Mouse (Mus musculus) thymus, postnatal 10 days (tissue): ENCODE data around the gene Med25.

Experiments
- DNase-seq, 2 experiments: peaks; one replicate each; pipeline ENCODE4 v3.0.0; 2021; ENCODE audit warnings: low spot score in 2 of 2

Gene Med25

DNA sequence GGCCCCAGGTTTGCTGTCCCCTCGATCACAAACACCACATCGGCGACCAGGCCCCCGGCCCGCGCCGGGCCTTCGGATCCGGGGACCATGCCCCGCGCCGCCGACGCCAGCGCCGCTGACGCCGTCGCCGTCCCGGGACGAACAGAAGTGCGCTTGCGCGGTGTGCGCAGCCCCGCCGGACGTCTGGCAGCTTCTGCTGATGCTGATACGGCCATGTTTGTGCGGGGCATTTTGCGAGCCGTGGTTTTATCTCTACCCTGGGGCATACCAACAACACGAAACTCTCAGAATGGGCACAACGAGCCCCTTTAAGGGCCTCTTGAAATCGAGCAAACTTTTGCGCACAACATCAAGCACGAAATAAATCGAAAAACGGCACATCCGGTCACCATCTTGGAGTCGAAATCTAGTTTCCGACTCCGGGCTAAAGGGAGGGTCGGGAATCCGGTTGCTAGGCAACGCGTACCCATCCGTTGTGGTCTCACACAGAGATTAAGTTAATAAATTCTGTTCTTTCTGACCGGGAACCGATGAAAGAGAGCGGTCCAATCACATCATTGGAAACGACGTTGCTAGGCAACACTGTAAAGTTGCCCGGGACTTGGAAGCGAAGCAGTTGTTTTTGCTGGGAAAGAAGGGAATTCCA, at the start of gene Med25:
Gene Med25, minus strand, starts transcription at position 437 of the 646 bp plus-strand sequence.
- DNase-seq = peak; percentile 81 to 82

DNA sequence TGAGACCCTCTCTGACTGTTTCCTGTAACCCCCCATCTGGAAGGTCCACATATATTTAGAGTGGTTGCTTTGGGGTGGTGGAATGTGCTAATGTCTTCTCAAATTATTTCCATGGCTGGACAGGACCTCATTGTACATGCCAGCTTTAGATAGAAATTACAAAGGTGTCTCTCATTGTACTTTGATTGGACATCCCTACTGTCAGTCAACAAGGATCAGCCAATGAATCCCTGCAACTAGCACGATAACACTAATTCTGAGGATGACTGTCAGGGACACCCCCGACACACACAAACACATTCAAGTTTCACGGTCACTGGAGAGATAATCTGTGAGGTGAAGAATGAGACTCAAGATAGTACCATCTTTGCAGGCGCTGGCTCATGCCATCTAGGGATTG, 46.2 kb upstream of the Med25 start:
- DNase-seq = no peak

DNA sequence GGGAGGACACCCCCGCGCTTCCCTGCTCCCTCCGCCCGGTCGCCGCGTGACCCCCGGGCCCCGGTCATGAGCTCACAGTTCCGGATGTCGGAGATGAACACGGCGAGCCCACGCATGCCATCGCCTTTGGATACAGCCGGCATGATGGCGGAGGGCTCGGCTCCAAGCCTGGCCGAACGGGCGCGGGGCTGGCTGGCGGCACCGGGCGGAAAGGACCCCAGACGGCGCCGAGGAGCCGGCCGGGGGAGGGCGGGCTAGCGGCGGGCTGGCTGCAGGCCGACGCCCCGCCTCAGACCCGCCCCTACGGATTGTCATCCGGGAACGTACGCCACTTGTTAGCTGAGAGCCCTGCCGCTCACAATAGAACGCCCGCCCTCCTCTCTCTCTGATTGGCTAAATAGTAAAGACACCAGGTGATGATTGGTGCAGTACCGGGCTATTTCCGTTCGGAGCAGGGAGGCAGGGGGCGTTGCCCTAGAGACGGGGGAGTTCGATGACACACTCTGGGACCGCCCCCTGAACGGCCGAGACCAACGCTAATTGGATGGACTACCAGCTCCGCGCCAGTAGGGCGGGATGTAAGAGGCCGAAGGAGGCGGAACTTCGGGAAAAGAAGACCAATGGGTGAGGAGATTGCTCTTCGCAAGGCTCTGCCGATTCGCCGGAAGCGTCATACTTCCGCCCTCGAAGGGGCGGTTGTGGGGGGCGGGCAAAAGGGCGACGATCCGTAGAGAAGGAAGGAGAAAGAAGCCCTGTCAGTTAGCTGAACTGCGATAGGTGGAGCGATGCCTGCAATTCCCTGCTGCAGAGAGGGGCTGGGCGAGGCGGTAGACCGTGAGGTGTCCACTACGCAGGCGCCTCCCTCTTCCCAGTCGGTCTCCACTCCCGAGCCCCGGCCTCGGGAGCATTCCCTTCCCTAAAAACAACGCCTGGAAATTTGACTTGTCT, 37.0 kb upstream of the Med25 start, which contains the start of gene Ap2a1:
Gene Ap2a1, minus strand, starts transcription at position 293 of the 948 bp plus-strand sequence.
- peak; percentile 99 to 100 for DNase-seq

DNA sequence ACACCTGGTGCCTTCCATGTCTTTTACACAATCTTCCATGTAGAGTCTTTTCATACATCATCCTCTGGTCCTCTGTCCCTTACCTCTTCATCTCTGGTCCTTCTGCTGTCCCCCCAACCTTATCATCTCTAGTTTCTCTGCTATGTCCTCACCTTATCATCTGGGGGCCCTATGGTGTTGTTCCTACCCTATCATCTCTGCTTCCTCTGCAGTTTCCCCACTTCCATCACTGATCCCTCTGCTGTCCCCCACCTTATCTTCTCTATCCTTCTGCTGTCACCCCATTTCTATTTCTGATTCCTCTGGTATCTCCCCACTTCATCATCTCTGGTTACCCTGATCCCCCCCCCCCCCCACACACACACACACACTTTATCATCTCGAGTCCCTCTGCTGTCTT, 36.1 kb upstream of the Med25 start:
- no peak for DNase-seq

DNA sequence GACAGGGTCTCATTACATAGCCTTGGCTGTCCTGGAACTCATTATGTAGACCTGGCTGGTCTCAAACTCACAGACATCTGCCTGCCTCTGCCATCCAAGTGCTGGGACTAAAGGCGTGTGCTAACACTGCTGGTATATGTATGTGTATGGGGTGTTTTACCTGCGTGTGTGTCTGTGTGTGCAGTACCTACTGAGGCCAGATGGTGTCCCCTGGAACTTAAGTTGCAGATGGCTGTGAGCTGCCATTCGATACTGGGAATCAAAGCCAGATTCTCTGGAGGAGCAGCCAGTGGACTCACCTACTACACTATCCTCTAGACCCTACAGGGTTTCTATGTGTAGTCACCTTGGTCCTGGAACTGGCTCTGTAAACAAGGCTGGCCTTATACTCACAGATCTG, 33.0 kb upstream of the Med25 start:
- no peak for DNase-seq

DNA sequence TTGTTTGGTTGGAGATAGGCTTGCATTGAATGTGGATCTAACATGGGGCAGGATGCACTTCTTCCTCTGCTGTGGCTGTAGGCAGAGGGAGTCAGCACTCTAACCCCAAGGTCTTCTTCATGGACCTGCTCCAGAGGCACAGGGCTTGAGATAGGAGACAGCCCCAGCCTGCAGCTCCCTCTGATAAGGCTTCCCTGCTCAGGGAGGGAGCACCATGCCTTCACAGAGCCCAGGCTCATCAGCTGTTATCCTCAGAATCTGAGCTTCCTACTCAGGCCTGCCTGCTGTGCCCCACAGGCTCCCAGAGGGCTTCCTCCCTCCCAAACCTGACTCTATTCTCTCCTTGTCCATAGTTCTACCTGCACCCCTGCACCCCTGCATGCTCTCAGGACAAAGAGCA, 30.0 kb upstream of the Med25 start:
- DNase-seq = no peak

DNA sequence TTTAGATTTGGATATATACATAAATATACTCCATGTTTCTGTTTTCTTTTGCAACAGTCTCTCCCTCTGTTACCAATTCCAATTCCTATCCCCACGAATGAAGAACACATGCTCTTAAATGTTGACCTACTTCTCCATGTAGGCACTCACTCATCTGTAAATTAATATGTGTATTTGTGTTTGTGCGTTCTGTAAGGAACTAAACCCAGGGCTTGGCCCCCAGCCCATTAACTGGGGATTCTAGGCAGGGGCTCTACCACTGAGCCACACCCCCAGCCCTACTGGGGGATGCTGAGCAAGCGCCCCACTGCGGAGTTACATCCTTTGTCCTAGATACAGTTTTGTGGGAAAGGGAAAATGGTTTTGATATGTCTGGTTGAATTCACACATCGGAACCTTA, 26.6 kb upstream of the Med25 start:
- no peak for DNase-seq

DNA sequence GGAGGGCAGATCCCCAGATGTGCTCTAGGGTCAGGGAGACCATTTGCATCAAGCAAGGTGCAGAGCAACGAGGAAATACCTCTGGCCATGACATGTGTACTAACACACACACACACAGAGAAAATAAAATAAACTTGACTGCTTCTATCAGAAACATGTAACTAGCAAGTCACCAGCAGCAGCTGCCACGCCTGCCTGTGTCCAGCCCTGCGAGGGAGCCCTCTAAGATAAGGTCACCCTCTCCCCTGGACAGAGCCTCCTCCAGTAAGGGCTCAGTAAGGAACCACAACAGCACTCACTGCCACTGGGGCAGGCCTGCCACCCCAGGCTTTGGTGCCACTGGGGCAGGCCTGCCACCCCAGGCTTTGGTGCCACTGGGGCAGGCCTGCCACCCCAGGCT, 25.7 kb upstream of the Med25 start:
- DNase-seq = no peak

DNA sequence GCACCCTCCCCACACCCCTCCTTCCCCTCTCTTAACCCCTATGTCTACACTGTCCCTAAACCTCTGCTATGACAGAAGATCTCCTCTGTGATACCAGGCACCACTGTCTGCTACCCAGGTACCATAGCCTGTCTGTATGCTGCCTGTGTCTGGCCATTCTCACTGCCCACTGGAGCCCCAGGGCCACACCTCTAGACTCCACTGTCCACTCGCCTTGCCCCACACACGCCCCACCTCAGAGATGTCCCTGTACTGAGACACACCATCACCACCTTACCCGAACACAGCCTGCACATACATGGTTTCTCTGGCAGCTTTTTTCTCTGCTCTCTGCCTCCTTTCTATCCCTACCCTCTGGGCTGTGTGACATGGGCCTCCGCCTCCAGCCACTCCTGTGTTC, 24.4 kb upstream of the Med25 start:
- no peak for DNase-seq

DNA sequence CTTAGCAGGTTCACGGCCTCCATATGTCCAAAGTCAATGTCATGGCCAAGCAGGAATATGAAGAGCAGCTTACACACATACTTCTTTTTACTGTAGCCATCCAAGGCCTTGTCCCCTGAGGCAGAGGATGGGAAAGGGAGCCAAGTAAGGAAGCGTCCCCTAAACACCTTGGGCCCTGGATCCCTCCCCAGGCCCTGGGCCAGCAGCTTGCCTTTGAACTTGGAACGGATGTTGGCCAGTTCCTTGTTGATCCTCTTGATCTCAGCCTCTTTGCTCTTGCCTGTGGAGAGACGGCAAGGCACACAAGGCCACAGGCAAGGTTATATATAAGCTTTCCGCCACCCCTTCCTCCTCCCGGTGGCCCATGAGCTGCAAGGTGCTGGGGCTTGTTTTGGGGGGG, 23.7 kb upstream of the Med25 start:
- DNase-seq = no peak

DNA sequence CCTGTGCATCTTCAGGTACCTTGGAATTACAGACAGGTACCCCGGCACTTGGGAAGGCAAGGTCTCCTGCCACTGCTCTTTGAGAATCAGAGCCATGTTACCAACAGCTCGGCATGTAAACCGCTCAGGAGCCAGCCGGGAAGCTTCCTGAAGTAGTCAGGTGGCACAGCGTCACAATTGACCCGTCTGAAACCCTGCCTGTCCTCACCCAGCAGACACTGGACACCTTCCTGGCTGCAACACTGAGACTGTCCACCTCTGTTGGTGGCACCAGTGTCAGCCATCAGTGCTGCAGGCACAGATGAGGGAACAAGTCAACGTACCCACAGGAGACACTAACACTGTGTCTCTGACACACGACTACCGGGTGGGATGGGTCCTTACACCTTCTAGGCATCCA, 22.8 kb upstream of the Med25 start:
- no peak for DNase-seq

DNA sequence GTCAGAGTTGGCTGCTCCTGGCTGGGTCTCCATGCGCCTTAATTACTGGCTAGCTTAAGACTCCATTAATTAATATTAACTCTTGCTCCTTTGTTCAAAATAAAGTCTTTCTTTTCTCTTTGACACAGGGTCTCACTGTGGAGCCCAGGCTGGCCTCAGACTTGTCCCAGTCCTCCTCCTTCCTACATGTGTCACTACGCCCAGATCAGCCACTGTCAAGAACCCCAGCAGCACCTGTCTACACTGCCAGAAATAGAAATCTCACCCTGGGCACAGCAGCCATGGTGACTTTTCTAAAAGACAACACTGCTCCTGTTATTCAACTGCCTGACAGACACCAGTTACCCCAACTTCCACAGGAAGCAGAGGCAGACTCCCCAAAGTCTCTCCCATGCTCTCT, 21.9 kb upstream of the Med25 start:
- DNase-seq = no peak

DNA sequence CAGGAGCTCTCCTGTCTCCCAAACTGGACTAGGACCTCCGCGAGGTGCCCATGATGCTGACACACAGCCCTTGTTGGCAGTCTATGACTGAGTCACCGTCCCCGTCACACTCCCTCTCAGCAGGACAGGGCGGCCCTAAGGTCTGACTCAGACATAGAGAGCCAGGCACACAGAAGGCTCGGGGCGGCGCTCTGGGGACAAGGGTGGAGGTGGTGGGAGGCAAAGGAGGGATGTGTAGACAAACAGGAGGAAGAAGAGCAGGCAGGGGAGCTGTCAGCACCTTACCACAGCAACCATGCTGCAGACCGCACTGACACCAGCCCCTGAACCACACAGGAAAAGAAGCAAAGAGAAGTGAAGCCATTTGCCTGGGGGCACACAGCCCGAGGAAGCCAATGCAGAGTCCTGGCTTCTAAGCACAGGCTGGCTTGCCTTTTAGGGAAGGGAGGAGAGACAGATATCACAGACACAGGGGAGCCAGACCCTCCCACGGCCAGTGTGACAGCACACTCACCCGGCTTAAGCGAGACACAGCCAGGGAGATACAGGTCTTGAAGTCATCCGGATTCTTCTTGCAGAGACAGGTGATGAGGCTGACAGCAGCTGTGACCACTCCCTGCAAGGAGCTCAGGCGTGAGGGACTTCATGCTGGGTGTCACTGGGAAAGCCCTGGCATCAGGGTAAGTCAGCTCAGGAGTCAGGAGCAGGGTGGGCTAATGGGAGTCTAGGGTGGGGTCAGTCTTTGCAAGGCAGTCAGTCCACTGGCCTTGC, 16.4 kb upstream of the Med25 start:
- DNase-seq = no peak

DNA sequence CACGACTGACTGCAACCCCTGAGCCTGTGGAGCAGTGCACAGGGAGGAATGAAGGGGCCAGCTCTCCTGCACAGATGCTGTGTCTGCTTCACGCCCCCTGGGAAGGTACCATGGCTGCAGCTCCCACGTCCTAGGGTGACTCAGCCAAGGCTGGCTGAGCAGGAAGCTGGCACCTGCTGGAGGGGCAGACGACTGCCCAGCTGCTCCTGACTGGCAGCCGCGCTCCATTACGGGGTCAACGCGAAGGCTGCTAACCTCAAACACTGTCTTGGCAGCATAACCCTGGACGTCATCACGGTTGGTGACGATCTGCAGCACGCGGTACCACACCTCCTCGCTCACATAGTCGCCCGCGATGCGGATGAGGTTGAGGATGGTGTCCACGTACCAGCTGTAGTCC, 12.9 kb upstream of the Med25 start:
- DNase-seq = no peak

DNA sequence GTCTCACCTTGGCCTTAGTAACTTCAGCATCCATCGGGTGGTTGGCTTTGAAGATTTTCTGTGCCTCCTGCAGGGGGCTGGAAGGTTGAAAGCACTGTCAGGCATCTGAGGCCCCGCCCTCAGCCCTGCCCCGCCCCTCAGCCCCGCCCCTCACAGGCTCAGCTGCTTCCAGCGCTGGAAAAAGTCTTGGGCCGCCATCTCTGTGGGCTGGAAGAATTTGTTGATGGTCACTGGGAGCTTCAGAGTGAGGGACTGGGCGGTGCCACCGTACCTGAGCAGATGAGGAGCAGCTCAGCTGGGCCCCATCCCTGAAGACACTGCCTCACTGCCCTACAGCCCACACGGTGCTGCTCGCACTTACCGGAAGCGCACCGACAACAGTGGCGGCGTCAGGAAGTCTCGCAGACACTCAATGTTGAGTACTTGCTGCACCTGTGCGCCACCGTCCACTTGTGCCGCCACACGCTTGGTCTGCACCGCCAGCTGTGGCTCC, 8.8 kb upstream of the Med25 start:
- peak; percentile 64 to 67 for DNase-seq

DNA sequence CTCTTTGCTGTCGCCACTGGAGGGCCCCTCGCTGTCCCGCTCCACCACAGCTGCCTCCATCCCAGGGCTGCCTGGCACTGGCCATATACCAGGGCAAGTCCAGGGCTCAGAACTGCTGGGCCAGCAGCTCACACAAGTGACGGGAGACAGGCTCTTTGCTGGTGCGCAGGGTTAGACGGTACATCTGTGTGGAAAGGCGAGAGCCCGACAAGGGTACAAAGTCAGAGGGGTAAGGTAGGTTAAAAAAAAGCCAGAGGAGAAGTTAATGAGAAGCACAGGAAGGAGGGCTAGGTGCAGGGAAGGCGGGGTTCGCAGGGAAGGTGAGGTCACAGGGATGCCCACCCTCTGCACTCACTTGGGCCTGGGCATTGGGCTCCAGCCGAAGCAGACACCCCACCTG, 8.1 kb upstream of the Med25 start:
- no peak for DNase-seq

DNA sequence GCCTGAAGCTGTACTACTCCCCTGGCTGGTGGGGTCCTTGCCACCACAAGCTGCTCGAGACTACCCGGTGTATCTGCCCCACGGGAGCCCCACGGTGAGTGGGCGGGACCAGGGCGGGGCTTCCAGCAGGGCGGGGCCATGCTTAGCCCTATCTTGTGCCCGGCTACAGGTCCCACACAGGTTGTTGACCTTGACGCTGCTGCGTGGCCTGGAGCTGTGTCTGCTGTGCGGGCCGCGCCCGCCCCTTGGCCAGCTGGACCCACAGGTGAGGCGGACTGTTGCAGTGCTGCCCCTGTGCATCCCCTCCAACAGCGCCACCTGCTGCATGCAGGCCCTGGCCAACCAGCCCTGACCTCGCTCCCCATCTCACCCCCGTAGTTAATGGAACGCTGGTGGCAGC, 6.1 kb upstream of the Med25 start:
- DNase-seq = no peak

DNA sequence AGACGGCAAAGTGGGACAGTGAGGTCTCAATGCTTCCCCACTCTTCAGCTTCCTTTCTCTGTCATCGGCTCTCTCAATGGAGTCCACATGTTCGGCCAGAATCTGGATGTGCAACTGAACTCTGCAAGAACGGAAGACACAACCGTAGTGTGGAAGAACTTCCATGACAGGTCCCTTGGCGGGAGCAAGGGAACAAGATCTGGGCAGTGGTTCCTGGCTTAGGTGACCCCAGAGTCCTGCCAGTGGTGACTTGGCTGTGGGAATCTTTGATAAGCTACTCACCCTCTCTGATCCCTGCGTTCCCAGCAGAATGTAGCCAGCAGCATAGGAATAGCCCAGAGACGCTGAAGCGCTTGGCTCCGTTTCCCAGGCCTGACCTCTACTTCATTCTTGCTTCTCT, 4.0 kb upstream of the Med25 start:
- no peak for DNase-seq

DNA sequence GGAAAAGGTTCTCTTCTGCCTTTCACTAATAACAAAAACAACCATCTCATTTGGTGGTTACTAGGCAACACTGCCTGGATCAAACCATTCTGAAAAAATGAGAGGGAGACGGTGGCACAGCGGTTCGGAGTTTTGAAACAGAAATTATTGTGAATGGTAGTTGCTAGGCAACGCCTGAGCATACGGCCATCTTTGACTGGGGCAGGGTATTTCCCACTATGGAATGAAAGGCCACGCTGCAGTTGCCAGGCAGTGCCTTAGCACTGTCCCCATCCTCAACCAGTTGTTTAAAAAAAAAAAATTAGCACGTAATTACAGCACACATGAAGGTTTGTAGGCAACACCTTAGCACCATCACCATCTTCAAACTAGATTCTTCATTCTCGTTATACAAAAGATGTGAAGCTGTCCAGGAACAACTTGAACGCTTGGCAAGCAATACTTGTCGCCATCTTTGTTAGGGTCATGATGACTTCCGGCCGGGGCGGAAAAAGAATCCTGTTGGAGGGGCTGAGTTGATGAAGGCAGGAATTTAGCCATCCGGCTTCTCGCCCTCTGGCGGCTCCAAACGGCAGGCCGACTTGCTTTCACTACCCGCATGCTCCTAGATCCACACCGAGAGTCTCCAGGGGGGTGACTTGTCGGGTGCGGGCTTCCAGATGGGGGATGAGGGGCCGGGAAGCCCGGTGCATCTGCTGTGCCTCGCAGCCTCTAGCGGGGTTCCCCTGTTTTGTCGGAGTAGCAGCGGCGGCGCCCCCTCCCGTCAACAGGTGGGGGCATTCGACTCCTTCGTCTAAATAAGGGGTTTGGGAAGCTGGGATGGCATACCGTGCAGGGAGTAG, 3.3 kb upstream of the Med25 start, which contains the start of gene Fuz:
Gene Fuz, plus strand, starts transcription at position 487 of the 842 bp plus-strand sequence.
- DNase-seq = peak; percentile 78 to 80

DNA sequence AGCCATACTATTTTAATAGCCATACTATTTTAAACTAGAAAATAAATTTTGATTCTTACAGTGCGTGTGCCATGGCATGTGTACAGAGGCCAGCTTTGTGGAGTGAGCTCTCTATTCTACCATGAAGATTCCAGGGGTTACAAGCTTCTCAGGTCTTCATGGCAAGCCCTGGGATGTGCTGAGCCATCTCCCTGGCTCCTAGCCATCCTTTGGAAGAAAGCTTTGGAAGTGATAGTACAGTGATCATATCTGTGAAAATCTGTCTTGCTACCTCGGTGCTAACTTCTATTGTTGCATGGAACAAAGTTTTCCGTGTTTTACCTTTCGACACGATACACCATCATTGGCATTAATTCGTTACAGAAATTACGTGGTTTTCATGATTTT, 2.7 kb upstream of the Med25 start:
- DNase-seq = no peak

DNA sequence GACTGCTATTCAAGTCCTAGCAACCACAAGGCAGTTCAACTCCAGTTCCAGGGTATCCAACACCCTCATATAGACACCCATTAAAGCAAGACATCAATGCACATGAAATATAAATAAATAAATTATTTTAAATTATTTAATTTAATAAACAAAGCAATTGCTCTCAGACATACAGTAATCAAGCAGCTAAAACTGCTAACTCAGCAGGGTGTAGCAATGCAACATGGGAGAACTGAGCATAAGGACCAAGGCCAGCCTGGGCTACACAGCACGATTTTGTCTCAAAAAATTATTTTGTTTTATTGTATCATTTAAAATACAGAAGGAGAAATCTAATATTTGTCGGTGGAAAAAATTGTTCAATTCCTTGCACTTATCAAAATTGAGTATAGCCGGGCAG, 1.7 kb upstream of the Med25 start:
- no peak for DNase-seq
